Mouse (Mus musculus): ENCODE measurements around the gene Fat1. TPM values are rescaled to one million over a fixed set of nuclear protein-coding genes. Genes with fewer than 3 reads are reported as not detected.

Gene Fat1
- total RNA-seq, 2 experiments from 2014 or later, result 0.07 to 0.42 TPM

DNA sequence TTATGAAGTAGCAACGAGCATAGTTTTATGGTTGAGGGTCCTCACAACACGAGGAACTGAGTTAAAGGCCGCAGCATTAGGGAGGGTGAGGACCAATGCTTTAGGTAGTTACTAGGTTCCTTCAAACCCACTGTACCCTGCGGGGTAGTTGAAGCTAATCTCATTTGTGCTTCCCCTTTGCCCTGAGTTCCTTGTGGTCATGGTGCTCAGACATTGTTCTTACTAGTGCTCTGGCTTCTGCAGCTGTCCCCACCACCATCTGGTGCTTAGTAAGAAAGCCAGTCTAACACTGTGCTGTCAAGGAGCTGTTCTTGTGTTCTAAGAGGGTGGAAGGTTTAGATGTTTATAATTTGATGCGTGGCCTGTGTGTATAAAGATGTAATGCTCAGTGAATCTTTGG, 25.7 kb downstream of the Fat1 start:
- no peak for ATAC-seq (ENCODE audit: poor library complexity, severe bottlenecking)

DNA sequence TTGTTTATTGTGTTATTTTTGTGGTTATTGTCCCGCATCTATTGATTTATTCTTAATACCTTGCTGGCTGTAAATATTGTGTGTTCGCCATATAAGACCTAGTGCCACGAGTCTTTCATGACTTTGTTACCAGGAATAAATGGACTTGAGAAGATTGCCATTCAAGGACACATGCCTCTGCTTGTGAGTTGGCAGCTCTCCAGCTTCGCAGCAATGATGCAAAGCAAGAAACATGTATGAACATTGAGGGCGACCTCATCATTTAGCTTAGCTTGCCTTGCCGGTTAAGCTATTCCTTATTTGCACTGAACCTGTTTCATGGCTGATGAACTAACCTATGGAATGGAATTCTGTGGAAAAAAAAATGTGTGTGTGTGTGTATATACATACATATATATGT, 26.2 kb downstream of the Fat1 start:
- no peak for ATAC-seq (ENCODE audit: poor library complexity, severe bottlenecking)

DNA sequence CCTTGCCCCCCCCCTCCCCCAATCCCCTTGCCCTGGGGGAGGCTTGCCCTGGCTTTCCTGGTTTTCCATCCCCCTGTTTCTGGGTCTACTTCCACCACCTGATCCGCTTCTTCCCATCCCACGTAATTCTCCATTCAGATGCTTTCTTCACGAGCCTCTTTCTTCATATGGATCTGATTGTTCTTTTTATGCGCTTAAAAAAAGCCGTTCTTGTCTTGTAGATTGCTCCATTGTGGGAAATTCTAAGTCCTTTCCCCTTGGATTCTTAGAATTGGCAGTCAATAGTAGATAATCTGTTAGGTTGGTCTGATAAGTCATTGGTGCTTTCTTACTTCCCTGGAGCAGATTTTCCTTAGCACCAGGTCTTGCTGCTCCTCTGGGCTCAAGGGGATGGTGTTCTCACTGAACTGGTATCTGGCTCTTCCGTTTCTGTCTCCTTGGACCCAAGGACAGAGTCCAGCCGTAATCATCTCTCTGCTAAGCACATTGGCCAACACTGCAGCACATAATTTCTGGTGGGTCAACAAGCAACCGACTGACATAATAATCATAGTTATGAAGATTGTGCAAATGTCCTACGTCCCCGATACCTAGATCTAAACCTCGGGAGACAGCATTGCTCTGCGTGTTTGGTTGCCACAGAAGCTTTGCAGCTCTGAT, 27.5 kb downstream of the Fat1 start:
- ATAC-seq (ENCODE audit: poor library complexity, severe bottlenecking), result no peak

DNA sequence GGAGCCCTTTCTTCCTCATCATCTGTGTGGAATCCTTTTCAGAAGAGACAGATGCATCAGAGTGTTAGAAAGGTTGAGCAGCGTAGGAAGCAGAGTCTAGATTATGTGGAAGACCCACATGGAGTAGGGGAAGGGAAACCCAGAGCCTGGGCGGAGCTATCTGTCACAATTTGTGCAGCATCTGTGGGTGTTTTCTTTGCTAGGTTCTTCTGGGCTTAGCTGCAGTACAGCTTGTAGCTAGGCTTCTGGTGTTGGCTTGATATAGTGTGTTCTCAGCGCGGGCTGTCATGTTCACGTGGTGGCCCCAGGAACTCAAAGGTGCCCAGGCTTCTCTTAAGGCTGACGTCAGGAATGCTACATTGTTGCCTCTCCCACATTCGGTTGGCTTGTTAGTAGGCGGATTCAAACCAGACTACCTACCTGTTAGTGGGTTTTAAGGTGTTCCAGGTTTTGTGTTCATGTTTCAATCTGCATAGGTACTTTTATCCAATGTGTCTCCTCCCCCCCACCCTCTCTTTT, 32.3 kb downstream of the Fat1 start:
- no peak for ATAC-seq (ENCODE audit: poor library complexity, severe bottlenecking)

DNA sequence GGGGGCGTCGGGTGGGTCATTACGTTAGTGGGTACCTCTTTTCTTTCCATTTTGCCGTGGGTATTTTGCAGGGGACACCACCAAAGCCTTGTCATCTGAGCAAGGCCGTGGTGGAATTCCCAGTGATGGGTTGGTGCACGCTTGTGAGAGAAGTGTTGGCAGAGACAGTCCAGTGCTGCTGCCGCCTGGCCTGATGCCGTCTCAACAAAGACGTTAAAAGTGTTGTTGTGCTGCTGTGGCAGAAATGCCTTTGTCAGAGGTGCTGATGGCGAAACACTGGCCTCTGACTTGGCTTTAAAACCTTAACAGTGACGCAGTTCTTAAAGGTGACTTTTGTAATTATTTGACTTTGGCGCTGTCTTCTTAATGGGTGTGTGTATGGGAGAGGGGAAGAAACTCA, 34.8 kb downstream of the Fat1 start:
- ATAC-seq (ENCODE audit: poor library complexity, severe bottlenecking), result no peak

DNA sequence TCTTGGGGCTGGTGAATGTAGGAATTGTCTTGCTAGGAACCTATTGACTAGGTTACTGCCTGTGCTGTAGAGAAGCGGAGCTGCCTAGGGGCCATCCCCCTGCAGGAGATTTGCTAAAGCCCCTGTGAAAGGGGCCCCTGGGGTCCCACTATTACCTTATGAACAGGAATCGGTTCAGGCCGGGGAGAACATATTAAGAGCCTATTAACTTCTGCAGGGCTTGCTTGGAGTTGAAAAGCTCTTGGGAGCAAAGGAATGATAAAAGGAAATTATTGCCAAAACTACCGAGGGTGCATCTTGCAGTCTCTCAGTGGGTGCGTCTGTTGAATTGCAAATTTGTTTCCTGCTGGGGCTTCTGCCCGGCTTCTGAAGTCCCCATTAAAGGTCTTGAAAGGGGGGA, 36.1 kb downstream of the Fat1 start:
- no peak for ATAC-seq (ENCODE audit: poor library complexity, severe bottlenecking)

DNA sequence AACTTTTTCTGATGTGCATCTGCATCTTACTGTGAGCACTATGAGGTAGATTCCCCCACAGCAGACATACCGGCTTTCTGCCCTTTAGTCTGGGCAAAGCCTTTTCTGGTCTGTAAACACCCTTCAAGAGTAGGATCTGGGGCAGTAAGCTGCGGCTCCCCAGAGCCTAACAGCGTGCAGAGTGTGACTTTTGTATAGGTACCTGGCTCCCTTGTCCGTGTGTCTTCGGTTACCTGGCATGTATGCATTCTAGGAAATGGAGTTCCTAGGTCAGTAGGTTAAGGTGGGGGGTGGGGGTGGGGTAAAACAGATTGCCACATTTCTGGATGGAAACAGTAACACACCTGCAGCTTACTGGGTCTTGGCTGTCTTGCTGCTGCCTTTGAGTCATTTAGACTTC, 36.7 kb downstream of the Fat1 start:
- ATAC-seq (ENCODE audit: poor library complexity, severe bottlenecking), result no peak

DNA sequence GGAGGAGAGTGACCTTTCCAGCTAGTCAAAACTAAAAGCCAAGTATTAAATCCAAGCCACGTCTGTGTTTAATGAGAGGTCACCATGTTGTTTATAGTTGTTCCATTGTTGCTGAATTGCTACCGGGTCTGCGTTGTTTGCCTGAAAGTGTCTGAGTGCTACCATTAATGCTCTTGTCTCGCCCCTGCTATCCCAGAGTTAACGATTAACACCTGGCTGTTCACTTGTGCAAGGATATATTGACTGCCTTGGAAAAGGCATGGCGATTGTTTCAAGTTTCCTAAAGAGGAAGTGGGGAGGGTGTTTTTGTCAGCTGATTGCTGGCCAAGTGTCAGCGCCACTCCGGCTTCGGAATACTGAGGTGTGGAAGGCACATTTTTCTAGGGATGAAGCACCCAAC, 39.9 kb downstream of the Fat1 start:
- ATAC-seq (ENCODE audit: poor library complexity, severe bottlenecking), result no peak

DNA sequence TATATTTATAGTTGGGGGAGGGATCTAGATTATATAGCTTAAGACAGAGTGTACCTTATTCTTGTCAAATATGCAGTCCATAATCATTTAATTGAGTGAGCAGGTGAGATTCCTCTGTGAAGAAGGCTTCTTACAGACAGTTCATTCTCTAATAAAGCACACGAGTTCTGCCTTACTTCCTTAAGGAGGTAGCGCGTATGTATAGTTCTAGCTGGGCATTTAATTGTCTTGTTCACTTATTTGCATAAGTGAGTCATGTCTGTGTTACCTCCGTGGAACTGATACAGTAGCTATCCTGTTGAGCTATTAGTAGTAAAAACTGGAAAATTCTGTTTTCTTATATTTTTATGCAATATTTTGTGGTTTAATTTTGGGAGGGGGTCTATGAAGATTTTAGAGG, 40.4 kb downstream of the Fat1 start:
- no peak for ATAC-seq (ENCODE audit: poor library complexity, severe bottlenecking)

DNA sequence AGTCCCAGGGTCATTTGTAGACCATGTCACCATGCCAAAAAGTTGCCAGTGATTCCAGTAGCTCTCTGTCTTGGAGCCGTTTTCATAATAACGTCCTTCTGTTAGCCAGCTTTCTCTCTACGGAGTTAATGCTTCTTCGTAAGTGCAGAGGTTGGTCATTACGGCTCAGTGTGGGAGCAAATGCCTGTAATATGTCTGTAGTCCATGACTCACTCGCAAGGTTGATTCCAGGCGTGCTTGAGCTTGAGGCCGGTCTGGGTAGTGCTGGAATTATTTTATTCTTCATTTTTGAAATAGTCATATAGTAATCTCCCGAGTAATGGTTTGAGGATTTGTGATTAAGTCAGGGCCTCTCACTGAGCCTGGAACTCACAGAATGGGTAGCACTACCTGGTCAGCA, 43.4 kb downstream of the Fat1 start:
- no peak for ATAC-seq (ENCODE audit: poor library complexity, severe bottlenecking)

DNA sequence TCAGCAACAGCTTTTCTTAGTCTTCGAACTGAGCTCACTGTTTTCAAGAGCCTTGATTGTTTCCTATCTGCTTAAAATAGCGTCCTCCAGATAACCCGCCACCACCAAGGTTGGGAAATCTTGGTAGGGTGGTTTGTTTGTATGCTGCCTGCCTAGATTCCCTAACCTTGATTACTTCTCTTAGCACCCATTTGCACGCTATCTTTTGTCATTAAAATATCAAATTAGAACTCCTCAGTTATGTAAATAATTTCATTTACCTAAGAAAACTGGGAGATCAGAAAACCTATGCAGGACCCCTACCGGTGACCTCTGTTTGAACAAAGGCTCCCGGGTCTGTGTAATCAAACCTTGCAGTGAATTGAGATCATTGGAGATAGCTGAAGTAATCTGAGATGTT, 44.0 kb downstream of the Fat1 start:
- ATAC-seq (ENCODE audit: poor library complexity, severe bottlenecking), result no peak

DNA sequence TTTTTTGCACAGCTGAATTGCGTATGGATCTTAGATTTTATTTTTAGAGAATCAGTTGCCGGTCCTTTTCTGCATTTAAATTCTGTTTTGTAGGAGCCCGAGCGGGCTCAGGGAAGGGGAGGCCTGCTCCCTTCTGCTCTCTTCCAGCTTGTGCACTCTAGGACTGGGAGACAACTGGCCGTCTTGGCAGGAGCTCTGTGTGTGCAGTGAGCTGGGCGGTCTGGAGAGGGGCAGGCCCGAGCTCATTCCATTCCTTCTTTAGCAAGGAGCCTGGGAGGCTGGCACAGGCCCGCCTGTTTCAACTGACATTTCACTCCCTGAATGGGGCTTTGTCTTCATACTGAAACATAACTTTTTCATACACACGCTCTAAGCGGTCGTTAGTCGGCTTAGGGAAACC, 44.8 kb downstream of the Fat1 start:
- no peak for ATAC-seq (ENCODE audit: poor library complexity, severe bottlenecking)

DNA sequence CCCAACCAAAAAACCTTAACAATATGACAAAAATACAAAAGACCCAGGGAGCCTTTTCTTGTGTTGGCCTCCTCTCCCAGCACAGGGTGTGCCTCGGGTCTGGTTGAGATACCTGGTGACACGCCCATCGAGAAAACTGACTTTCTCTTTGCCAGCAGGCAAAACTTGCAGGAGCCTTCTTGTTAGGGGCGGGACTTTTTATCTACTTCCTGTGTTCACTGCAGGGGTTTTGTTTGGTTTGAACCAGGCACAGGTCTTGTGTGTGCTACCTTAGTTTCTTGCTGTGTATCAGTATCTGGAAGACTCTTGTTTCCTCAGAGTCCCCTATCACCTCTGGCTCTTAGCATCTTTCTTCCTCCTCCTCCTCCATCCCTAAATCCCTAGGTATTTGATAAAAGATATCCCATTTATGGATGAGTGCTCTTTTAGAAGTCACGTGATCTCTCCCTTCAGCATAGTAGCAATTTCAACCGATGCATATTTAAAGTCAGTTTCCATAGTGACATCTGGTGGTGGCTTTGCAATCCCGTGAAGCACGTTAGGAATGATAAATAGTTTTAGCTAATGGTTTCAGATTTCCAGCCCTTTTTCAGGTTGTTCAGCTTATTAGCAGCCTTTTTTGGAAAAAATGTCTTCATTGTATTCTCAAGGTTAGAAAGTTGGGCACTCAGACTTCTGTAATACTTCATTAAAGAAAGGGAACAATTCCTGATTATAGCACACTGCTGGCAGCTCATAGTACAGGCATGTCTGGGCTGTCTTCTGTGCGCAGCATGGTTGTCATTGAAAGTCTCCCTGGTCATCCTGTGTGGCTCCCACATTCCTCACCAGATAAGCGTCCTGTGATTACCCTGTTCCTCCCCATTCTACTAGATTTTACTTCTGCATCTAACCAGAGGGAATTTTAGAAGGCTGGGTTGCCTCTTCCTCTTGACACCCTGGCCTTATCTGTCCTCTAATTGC, 50.4 kb downstream of the Fat1 start:
- ATAC-seq (ENCODE audit: poor library complexity, severe bottlenecking), result no peak

DNA sequence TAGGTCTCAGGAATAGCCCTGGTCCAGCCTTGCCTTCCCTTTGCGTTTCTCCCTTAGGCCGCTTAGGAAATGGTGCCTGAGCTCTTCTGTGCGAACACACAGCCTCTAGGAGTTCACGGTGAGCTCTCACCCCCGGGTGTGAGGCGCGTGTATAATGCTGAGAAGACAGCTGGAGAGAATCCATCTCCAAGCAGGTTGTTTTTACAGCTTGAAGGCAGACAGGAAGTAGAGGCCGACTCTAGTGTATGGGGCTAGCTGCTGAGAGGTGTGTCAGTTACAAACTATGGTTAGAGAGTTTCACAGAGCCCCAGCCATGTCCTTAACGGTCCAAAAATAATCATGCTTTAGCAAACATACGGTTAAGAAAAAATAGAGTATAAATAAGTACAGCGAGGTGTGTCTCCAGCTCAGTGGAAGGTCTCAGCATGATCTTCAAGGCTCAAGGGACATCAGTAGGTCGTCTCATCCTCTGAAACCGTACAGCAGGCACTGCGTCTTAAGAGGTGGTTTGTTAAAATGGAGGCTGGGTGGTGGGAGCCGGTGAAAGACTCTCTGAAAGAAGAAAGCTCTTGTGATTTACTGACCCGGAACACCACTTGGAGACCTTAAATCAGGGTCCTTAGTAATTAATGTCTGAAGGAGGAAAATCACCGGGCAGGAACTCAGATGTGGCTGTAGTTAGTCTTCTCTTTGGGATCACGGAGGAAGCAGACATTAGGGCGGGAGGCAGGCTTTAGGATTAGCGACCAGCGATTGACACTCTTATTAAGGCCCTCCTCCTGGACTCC, 56.6 kb downstream of the Fat1 start:
- no peak for ATAC-seq (ENCODE audit: poor library complexity, severe bottlenecking)

DNA sequence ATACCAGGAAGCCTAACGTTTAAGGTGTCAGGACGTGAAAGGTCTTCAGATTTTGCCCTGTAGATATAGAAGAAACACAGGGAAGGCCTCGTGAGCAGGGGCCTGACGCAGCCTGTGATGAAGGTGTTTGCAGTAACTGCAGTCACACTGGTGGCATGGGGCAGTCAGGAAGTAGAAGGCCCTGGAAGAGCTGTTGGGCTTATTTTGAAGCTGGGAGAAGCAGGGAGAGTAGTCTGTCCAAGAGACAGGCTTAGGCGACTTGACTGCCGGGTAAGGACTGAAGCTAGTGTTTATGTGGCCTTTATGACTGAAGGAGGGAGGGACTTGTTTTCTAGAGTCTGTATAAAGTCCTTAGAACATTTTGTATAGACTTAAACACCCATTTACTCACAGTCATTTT, 57.4 kb downstream of the Fat1 start:
- no peak for ATAC-seq (ENCODE audit: poor library complexity, severe bottlenecking)

DNA sequence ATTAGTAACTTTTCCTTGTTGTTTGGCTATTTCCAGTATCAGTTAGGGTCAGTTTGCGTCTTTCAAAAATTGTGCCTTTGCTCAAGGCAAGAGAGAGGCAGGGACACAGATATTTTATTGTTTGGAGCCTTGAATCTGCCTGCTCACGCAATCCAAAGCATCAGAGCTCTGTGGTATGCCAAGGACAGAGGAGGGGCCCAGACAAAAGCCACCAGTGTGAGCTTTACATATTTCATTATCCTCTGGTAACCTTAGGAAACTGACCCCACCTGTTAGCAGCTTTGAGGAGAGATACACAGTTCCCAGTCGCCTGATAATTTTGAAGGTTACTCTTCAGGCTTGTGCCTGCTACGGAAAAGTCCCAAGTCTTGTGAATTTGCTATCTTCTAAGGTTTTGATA, 58.1 kb downstream of the Fat1 start:
- ATAC-seq (ENCODE audit: poor library complexity, severe bottlenecking), result no peak

DNA sequence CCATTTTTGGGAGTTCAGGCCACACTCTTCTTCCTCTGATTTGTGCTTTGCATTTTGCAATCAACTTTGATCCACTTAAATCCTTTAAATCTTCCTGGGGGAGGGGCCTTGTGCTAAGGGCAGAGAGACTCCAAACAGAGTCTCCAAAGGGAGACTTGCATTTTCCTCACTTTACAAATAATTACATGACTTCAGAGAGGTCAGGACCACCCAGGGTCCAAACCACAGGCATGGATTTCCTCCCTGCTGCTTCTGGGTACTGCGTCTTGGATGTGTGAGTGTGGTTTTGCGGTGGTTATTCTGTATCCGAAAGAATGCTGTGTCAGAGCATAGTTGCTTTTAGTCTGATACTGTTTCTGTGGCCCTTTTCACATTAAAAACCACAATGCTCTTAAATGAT, 61.2 kb downstream of the Fat1 start:
- no peak for ATAC-seq (ENCODE audit: poor library complexity, severe bottlenecking)

DNA sequence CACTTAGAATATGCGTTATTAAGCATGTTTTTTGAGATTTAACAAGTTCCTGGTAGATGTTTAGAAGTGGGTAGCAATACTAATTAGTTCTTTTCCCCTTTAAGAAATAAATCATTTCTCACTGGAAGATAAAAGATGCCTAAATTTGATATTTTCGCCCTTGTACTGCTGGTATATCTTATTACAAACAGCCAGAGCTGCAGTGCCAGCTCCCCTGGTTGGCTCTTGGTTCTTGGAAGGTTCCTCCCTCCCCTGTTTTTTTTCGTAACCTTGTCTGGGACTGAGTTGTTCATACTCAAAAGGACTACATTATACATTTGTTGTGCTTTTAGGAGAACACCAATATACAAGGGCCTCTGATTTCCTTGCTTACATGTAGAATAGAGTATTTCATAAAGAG, 62.1 kb downstream of the Fat1 start:
- ATAC-seq (ENCODE audit: poor library complexity, severe bottlenecking), result no peak

DNA sequence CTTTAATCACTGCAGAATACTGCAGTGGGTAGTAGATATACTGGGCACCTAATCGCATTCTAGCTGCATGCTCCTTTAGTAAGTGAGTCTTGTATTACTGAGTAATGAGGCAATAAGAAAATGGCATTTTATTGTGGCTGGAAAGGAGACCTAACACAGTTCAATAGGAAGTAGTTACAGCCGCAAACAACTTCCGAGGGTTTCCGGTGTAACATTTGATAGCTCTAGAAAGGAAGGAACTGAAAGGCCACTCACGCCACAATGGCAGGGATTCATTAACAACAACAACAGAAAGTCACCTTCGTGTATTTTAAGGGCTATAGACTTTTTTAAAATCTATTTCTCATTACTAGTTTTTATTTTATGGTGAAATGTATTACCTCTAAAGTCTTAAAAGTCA, 62.6 kb downstream of the Fat1 start:
- ATAC-seq (ENCODE audit: poor library complexity, severe bottlenecking), result no peak

DNA sequence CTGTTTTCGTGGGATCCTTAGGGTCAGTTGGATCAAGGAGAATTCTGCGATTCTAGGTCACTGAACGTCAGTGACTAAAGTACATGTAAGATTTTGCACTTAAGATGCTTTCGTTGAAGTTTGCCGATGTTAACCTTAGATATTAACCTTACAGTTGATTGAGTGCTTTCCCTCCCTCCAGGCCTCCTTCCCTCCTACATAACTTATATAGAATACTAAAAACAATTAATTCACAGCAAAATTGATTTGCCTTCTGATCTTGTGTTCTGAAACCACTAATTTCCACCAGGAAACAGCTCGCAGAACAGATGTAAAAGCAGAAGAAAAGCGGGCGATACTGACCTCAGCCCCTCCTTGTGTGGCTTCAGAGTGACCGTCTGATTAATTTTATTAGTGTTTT, 63.0 kb downstream of the Fat1 start:
- ATAC-seq (ENCODE audit: poor library complexity, severe bottlenecking), result no peak

DNA sequence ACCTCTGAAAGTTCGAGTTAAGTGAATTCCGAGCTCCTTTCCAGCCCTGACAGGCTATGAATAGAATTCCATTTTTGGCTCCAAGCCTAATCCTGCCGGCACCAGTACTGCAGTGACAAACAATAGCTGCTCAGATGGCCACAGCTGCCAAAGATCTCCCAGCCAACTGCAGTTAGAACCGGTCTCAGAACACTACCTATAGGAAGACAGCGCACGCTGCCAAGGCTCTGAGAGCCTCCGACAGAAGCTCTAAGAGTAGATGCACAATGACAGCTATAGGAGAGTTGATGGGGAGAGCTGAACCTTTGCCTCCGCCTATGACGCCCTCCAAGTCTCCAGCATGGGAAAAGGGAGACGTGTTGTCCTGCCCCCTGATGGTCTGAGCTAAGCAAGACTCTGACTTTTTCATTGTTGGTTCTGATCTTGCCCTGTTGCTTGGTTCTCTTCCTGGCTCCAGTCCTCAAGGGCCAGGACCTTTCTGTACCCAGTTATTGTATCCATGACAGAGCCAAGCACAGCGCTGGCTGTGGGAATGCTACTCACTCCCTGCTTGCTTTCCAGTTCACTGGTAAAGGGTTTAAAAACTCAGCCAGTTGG, 63.5 kb downstream of the Fat1 start:
- no peak for ATAC-seq (ENCODE audit: poor library complexity, severe bottlenecking)

All from megakaryocyte, adult 5-6 weeks (primary cell).